Mouse (Mus musculus): ENCODE measurements at regions not wholly inside any gene's neighbourhood (a gene's known extent, or its start where the extent isn't known, plus 50 kb on each side); places are given as distances from the start of the nearest gene placed in this dataset.

- no peak for DNase-seq (ENCODE audit: low spot score in 2 of 2)
These were observed 222.6 kb upstream of the Apob start for GRCm38 (mm10) chr12:7754861-7755260.

GRCm38 (mm10) chr12:7764795-7765697 is 212.4 kb upstream of the Apob start:
- intact Hi-C loops (cut with DNase I) = no loop called here
- DNase-seq (ENCODE audit: low spot score in 2 of 2) = no peak

More at GRCm38 (mm10) chr12:7754861-7755260, 222.6 kb upstream of the Apob start:
- intact Hi-C loops (cut with DNase I) = no loop called here

GRCm38 (mm10) chr12:7774127-7774526 is 203.3 kb upstream of the Apob start:
- intact Hi-C loops (cut with DNase I) = loop anchor here (10.0 kb wide), 1 partner anchor 229 kb away; no protein-coding TSS in a partner anchor
- DNase-seq (ENCODE audit: low spot score in 2 of 2) = no peak

GRCm38 (mm10) chr12:7776335-7776734 is 201.1 kb upstream of the Apob start:
- no peak for DNase-seq (ENCODE audit: low spot score in 2 of 2)
- intact Hi-C loops (cut with DNase I) = loop anchor here (10.0 kb wide), 1 partner anchor 232 kb away; no protein-coding TSS in a partner anchor

GRCm38 (mm10) chr12:7777220-7778055 is 200.0 kb upstream of the Apob start:
- intact Hi-C loops (cut with DNase I) = loop anchor here (2.0 to 10.0 kb wide), 2 partner anchors 199 to 233 kb away; partner anchors contain the start of gene Apob
- DNase-seq (ENCODE audit: low spot score in 2 of 2) = peak; percentile 35 to 47

GRCm38 (mm10) chr12:7778056-7778440 is 199.4 kb upstream of the Apob start:
- intact Hi-C loops (cut with DNase I) = loop anchor here (2.0 to 10.0 kb wide), 2 partner anchors 199 to 233 kb away; partner anchors contain the start of gene Apob
- DNase-seq (ENCODE audit: low spot score in 2 of 2) = no peak

GRCm38 (mm10) chr12:7816616-7817015 is 160.8 kb upstream of the Apob start:
- peak; percentile 6 to 46 for DNase-seq (ENCODE audit: low spot score in 2 of 2)
- intact Hi-C loops (cut with DNase I) = no loop called here

GRCm38 (mm10) chr12:7820006-7820704 is 157.3 kb upstream of the Apob start:
- no peak for DNase-seq (ENCODE audit: low spot score in 2 of 2)
- intact Hi-C loops (cut with DNase I) = no loop called here

GRCm38 (mm10) chr12:7820718-7821117 is 156.7 kb upstream of the Apob start:
- intact Hi-C loops (cut with DNase I) = no loop called here
- DNase-seq (ENCODE audit: low spot score in 2 of 2) = no peak

- DNase-seq (ENCODE audit: low spot score in 2 of 2) = no peak
- intact Hi-C loops (cut with DNase I) = no loop called here
These were observed 141.7 kb upstream of the Apob start for GRCm38 (mm10) chr12:7835731-7836130.

GRCm38 (mm10) chr12:7853876-7854275 is 123.6 kb upstream of the Apob start:
- intact Hi-C loops (cut with DNase I) = no loop called here
- DNase-seq (ENCODE audit: low spot score in 2 of 2) = peak in 1 of 2 experiments; percentile 10

GRCm38 (mm10) chr12:7855683-7856082 is 121.8 kb upstream of the Apob start:
- no peak for DNase-seq (ENCODE audit: low spot score in 2 of 2)
- intact Hi-C loops (cut with DNase I) = no loop called here

- intact Hi-C loops (cut with DNase I) = no loop called here
- DNase-seq (ENCODE audit: low spot score in 2 of 2) = no peak
These were observed 117.9 kb upstream of the Apob start for GRCm38 (mm10) chr12:7859533-7859932.

- DNase-seq (ENCODE audit: low spot score in 2 of 2) = no peak
- intact Hi-C loops (cut with DNase I) = no loop called here
These were observed 107.4 kb upstream of the Apob start for GRCm38 (mm10) chr12:7870004-7870403.

- intact Hi-C loops (cut with DNase I) = no loop called here
- no peak for DNase-seq (ENCODE audit: low spot score in 2 of 2)
These were observed 107.0 kb upstream of the Apob start for GRCm38 (mm10) chr12:7870473-7870872.

GRCm38 (mm10) chr12:7875454-7875853 is 102.0 kb upstream of the Apob start:
- intact Hi-C loops (cut with DNase I) = no loop called here
- DNase-seq (ENCODE audit: low spot score in 2 of 2) = no peak

GRCm38 (mm10) chr12:7876302-7877063 is 101.0 kb upstream of the Apob start:
- intact Hi-C loops (cut with DNase I) = no loop called here
- no peak for DNase-seq (ENCODE audit: low spot score in 2 of 2)

- intact Hi-C loops (cut with DNase I) = no loop called here
- no peak for DNase-seq (ENCODE audit: low spot score in 2 of 2)
These were observed 98.7 kb upstream of the Apob start for GRCm38 (mm10) chr12:7878761-7879160.

- no peak for DNase-seq (ENCODE audit: low spot score in 2 of 2)
- intact Hi-C loops (cut with DNase I) = no loop called here
These were observed 81.3 kb upstream of the Apob start for GRCm38 (mm10) chr12:7896156-7896555.

Data from left cerebral cortex, postnatal 36 days (tissue).